Mouse (Mus musculus) CH12.LX (cell line): ENCODE measurements around the gene Myh3.

Experiments used
- EP300 ChIP-seq: IDR thresholded peaks from 2 replicates; pipeline ENCODE4 v1.6.1; 2011; ENCODE audit warnings: low read length, improper control_type of control experiment
- ETS1 ChIP-seq: conservative IDR thresholded peaks from 2 replicates; pipeline ENCODE4 v1.6.1; 2012; ENCODE audit warnings: low read depth, mild to moderate bottlenecking, inconsistent platforms, low read length, improper control_type of control experiment, moderate library complexity
- KAT2A ChIP-seq: IDR thresholded peaks from 2 replicates; pipeline ENCODE4 v1.6.1; 2012; ENCODE audit warnings: low read length, improper control_type of control experiment, inconsistent platforms; ENCODE audit not compliant: insufficient replicate concordance
- NELFE ChIP-seq: IDR thresholded peaks from 2 replicates; pipeline ENCODE4 v1.6.1; 2011; ENCODE audit warnings: low read depth, low read length, improper control_type of control experiment

- TF ChIP-seq KAT2A (no peak), EP300 (no peak), NELFE (no peak), ETS1 (no peak)
Observed at GRCm38 (mm10) chr11:67075036-67075435, 3.1 kb upstream of the Myh3 start.
